Mouse (Mus musculus): ENCODE measurements around the gene Pid1. TPM values are rescaled to one million over a fixed set of nuclear protein-coding genes. Genes with fewer than 3 reads are reported as not detected.

The Pid1 gene
- total RNA-seq, 2 experiments from 2014 or later: 41.9 to 42.1 TPM

DNA sequence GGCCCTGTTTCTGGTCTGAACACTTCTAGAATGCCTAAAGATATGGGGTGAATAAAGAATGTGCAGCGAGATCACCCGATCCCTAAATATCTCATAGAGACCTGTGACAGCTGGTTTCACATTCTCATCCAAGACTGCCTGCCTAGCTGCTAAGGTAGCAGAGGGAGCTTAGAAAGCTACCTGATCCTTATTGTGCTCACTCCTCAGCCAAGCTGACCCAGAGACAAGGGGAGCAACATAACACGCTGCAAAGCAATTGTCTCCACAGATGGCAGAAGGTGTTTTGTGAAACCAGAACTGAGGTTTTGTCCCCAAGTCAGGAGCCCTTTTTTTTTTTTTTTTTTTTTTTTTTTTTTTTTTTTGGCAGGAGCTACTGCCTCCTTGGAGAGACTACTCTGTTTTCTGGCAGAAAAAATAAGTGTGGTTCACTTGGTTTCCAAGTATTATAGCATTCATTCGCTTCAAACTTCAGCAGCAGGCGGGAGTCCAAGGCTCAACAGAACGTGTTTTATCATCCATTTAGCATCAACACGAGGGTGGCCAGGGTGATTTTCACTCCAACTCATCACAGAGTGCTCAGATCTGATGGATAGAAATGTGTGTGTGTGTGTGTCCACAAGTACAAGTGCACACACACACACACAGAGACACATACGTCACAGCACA is 22.6 kb upstream of the Pid1 start:
- H3K27ac ChIP-seq: 0 out of 2 replicates have a peak overlapping the region, but pooled peaks have one; percentile 28
- DNase-seq (ENCODE audit: extremely low spot score in 1 of 2, low spot score in 2 of 2): no peak
- no peak for TF ChIP-seq CTCF (IDR thresholded peaks at IDR 0.05)
- H3K4me3 ChIP-seq: no peak overlapping the region
- intact Hi-C loops (cut with DNase I): no loop called here

DNA sequence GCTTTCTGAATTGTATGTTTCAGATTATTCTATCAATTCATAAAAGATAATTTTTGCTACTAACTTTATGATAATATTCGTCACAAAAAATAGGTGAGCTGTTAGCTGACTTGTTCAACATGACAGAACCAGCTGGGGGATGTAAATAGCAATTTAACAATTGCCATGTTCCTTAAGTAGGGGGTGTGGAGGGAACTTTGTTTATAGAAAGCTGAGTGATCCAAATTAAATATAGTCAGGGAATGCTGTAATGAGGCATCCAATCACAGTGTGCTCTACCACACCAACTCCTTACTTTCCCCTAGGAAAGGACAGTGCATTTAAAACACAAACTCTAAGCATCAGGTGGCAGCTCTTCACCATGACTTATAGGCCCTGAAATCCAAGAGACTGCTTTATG is 18.7 kb upstream of the Pid1 start:
- intact Hi-C loops (cut with DNase I): no loop called here
- no peak for TF ChIP-seq CTCF (IDR thresholded peaks at IDR 0.05)
- Histone ChIP-seq H3K27ac (no peak overlapping the region), H3K4me3 (no peak overlapping the region)
- no peak for DNase-seq (ENCODE audit: extremely low spot score in 1 of 2, low spot score in 2 of 2)

DNA sequence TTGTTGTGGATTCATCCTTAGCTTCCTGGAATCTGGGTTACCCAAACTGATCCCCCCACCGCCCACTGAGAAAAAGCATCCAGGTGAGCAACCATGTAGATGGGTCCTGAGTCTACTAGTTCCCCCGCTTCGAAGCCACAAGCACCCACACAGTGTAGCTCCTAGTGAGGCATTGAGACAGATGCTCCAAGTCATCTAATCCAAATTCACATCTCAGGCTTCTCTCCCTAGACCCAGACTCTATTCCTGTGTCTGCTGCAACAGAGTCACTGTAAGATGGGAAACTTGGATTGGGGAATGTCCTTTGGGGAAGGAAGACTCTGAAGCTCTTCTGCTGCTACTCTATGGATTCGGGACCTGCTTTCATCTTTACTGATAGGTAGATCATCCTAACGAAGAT is 18.1 kb upstream of the Pid1 start:
- no peak for TF ChIP-seq CTCF (IDR thresholded peaks at IDR 0.05)
- no peak overlapping the region for H3K27ac ChIP-seq
- DNase-seq (ENCODE audit: extremely low spot score in 1 of 2, low spot score in 2 of 2): no peak
- intact Hi-C loops (cut with DNase I): no loop called here
- H3K4me3 ChIP-seq: no peak overlapping the region

DNA sequence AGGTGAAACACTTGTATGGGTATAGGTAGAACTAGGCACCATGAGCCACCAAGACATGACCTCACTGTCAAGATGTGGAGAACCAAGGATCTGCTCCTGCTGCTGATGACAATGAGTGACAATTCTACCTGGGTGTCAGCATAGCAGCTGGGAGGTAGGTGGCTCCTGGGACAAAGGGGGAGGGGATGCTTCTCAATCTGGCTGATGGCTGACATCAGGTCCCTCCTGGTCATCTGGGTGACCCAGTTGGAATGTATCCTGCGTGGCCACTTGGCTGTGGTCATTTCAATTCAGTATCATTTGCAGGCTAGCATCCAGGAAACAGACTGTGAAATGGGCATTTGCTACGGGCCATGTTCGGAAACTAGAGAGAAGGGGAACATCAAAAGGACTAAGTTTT is 16.9 kb upstream of the Pid1 start:
- intact Hi-C loops (cut with DNase I): no loop called here
- no peak for TF ChIP-seq CTCF (IDR thresholded peaks at IDR 0.05)

GRCm38 (mm10) chr1:84367733-84368132 is 3.8 kb upstream of the Pid1 start:
- DNase-seq (ENCODE audit: extremely low spot score in 1 of 2, low spot score in 2 of 2): no peak
- intact Hi-C loops (cut with DNase I): loop anchor here (5.0 kb wide), 1 partner anchor 60 kb away; no protein-coding TSS in a partner anchor
- Histone ChIP-seq H3K27ac (no peak overlapping the region), H3K4me3 (no peak overlapping the region)
- no peak for TF ChIP-seq CTCF (IDR thresholded peaks at IDR 0.05)

More for the DNA sequence above, 16.9 kb upstream of the Pid1 start:
- no peak overlapping the region for H3K4me3 ChIP-seq
- DNase-seq (ENCODE audit: extremely low spot score in 1 of 2, low spot score in 2 of 2): no peak
- H3K27ac ChIP-seq: no peak overlapping the region

DNA sequence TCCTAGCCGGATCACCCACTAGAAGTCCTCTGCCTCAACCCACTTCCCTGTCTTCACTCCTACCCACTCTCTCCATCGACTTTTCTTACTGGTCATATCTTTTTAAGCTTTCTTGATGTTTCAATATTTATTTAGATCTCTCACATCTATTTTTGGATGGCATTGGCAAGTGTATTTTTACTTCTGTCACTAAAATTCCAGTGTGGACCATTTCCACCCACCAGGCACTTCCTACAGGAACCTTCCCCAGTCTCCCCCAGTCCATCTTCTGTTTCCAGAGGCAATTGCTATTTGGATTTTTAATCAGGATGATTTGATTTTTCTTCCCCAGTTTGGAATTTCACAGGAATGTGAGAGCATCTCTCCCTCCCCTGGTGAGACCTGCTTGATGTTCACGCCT is 2.6 kb upstream of the Pid1 start:
- no peak overlapping the region for H3K27ac ChIP-seq
- TF ChIP-seq CTCF (IDR thresholded peaks at IDR 0.05): no peak
- no peak overlapping the region for H3K4me3 ChIP-seq
- intact Hi-C loops (cut with DNase I): loop anchor here (5.0 kb wide), 1 partner anchor 61 kb away; no protein-coding TSS in a partner anchor
- no peak for DNase-seq (ENCODE audit: extremely low spot score in 1 of 2, low spot score in 2 of 2)

DNA sequence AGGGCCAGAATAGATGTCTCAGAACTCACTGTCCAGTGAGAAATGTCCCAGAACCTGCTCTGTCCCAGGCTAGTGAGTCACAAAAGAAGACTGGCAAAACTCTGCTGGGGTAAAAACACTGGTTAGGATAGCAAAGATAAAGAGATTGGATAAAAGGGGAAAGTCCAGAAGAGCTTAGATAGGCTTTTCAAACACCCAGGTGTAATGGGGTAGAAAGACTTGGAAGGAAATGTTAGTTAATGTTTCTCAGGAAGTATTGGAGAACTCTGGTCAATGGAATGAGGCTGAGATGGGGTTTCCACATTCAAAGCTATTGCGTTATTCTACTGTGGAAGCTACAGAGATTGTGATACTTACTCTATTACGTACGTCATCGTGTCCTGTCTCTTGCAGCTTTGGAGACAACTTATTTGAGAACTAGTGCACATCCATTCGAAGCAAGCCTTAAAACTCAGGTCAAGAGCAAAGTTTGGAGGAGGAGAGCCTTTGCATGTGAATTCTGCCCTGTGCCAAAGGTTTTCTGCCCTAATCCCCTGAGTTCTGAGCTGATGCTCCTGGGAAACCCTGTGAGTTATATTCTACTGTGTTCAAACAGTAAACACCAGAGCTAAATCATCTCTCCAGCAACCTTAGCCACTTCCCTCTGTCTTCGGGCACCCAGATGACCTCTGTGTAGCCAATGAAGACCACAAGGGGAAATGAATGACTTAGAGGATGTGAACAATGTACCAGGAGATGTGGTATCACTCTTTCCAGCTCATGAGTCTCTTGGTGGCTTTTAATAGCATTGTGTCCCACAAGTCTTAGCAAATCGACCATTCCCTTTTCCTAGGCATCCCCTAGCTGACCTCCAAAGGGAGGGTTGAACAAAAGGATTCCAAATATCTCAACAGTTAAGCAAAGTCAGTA is 1.0 kb downstream of the Pid1 start:
- DNase-seq (ENCODE audit: extremely low spot score in 1 of 2, low spot score in 2 of 2): no peak
- H3K27ac ChIP-seq: no peak overlapping the region
- no peak for TF ChIP-seq CTCF (IDR thresholded peaks at IDR 0.05)
- no peak overlapping the region for H3K4me3 ChIP-seq
- intact Hi-C loops (cut with DNase I): no loop called here

DNA sequence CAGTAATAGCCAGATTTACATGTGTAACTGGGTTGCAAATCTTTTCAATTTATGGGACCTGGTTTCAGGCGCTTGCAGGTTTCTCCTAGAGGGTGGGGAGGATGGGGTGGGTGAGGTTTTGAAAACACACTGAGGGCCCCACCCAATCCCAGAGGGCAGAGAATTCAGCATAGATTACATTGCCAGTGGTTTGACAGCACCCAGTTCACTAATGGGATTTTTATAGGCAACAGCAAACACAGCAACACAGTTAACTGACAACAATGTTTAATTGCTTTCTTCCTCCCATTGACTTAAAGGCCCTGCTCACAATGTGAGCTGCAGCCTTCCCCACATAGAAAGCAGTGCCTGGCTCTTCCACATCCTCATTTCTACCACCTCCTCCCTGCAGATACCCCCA is 1.8 kb downstream of the Pid1 start:
- intact Hi-C loops (cut with DNase I): no loop called here

GRCm38 (mm10) chr1:84361389-84361788 is 2.6 kb downstream of the Pid1 start:
- intact Hi-C loops (cut with DNase I): no loop called here
- no peak for DNase-seq (ENCODE audit: extremely low spot score in 1 of 2, low spot score in 2 of 2)
- Histone ChIP-seq H3K4me3 (no peak overlapping the region), H3K27ac (no peak overlapping the region)
- TF ChIP-seq CTCF (IDR thresholded peaks at IDR 0.05): no peak

More for the DNA sequence above, 1.8 kb downstream of the Pid1 start:
- DNase-seq (ENCODE audit: extremely low spot score in 1 of 2, low spot score in 2 of 2): no peak
- TF ChIP-seq CTCF (IDR thresholded peaks at IDR 0.05): no peak
- Histone ChIP-seq H3K27ac (no peak overlapping the region), H3K4me3 (no peak overlapping the region)

DNA sequence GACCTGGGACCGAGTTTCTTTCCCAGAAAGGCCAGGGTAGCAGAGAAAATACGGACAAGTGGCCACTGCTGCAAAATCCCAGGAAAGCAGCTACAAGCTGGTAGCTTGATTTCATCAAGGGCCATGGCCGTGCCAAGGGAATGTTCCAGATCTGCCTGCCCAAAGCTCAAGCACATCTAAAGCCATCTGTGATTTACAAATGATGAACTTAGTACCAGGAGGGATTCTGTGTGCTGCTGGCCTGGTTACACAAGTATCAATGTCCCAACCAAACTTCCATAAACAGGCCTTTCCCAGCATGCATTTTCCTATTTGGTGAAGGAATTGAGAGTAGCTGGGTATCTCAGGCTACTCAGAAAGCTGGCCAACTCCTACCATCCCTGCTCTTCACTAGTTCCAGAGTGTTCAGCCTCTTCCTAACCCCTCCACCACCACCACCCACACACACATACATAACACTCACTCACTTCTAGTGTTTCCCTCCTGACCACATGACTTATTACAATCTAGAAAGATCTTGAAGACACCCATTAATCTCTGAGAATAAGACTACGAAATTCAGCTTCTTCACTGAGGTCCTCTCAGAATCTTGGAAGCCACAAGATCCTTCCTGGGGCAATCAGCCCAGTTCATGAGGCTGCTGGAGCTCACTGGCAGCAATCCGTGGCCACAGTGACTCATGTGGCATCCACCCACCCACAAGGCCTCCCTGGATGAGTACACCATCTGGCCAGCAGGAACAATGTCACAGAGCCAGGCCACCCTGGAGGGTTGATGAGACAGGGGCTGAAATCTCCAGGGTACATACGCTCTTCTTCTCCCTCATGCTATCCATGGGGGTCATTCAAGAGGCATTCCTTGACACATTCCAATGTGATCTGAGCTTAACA is 4.1 kb downstream of the Pid1 start:
- Histone ChIP-seq H3K4me3 (no peak overlapping the region), H3K27ac (no peak overlapping the region)
- TF ChIP-seq CTCF (IDR thresholded peaks at IDR 0.05): no peak
- intact Hi-C loops (cut with DNase I): no loop called here
- no peak for DNase-seq (ENCODE audit: extremely low spot score in 1 of 2, low spot score in 2 of 2)

DNA sequence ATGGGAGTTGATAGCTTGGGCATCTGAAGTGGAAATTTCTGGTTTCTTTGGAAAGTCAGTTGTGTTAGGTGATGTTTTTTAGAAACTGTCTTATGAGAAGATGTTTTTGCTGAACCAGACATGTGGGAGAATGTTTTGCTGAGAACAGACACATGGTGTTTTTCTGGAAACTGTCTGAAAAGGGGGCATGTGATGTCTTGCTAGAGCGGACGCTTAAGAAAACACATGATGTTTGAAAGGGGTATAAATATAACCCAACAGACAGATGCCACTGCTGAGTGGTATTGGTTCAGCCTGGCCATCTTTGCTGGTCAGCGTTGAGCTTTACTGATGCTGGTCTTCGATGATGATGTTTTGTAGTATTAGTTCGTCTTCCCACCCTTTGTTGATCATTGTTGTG is 6.8 kb downstream of the Pid1 start:
- Histone ChIP-seq H3K4me3 (no peak overlapping the region), H3K27ac (no peak overlapping the region)
- no peak for TF ChIP-seq CTCF (IDR thresholded peaks at IDR 0.05)
- intact Hi-C loops (cut with DNase I): no loop called here
- no peak for DNase-seq (ENCODE audit: extremely low spot score in 1 of 2, low spot score in 2 of 2)
